Mouse (Mus musculus) midbrain, embryonic 14.5 days (tissue): ENCODE data around the gene Dclk1. TPM values are rescaled to one million over a fixed set of nuclear protein-coding genes. Genes with fewer than 3 reads are reported as not detected.

Source experiments
- ATAC-seq: fragments of 200-750 bp; cut with Nextera tagmentation; 2 replicates; pipeline ENCODE4 v1.8.0; 2017; ENCODE audit warnings: moderate number of reproducible peaks, moderate library complexity; ENCODE audit not compliant: low FRiP score, low TSS enrichment
- DNase-seq: peaks from one replicate; pipeline ENCODE4 v3.0.0-alpha.2; 2015
- H3K27ac ChIP-seq: fragments of 300-500 bp; sonication (generic); replicated peaks from 2 replicates; pipeline ENCODE4 v1.5.1; 2014; ENCODE audit warnings: mild to moderate bottlenecking, low read depth, low read length, moderate library complexity
- H3K27me3 ChIP-seq: fragments of 300-500 bp; sonication (generic); 2 replicates; pipeline ENCODE4 v1.6.1; 2014; ENCODE audit warnings: low read length, control low read depth, mixed read lengths; ENCODE audit not compliant: control insufficient read depth, insufficient read depth
- H3K36me3 ChIP-seq: fragments of 300-500 bp; sonication (generic); 2 replicates; pipeline ENCODE4 v1.6.1; 2014; ENCODE audit warnings: low read length, control low read depth; ENCODE audit not compliant: control insufficient read depth, insufficient read depth
- H3K4me1 ChIP-seq: fragments of 300-500 bp; sonication (generic); 2 replicates; pipeline ENCODE4 v1.6.1; 2014; ENCODE audit warnings: mild to moderate bottlenecking, antibody characterized with exemption, low read length, control low read depth; ENCODE audit not compliant: control insufficient read depth, insufficient read depth
- H3K4me2 ChIP-seq: fragments of 300-500 bp; sonication (generic); 2 replicates; pipeline ENCODE4 v1.6.1; 2014; ENCODE audit warnings: mild to moderate bottlenecking, low read length, moderate library complexity
- H3K4me3 ChIP-seq: fragments of 300-500 bp; sonication (generic); replicated peaks from 2 replicates; pipeline ENCODE4 v1.5.1; 2014; ENCODE audit warnings: low read depth, low read length
- H3K9ac ChIP-seq: fragments of 300-500 bp; sonication (generic); replicated peaks from 2 replicates; pipeline ENCODE4 v1.6.1; 2014; ENCODE audit warnings: mild to moderate bottlenecking, low read length, moderate library complexity
- H3K9me3 ChIP-seq: fragments of 300-500 bp; sonication (generic); 2 replicates; pipeline ENCODE4 v1.6.1; 2016; ENCODE audit warnings: low read length, control low read depth, mixed read lengths; ENCODE audit not compliant: control insufficient read depth
- WGBS: fragments of 180-500 bp; shearing (Covaris S2); extraction: QIAGEN DNeasy Blood & Tissue Kit; methylation state at CpG from one replicate; pipeline ENCODE4 v1.1.7; 2014; 5-methylcytosine and 5-hydroxymethylcytosine counted together
- polyA plus RNA-seq: library from polyadenylated mRNA; unstranded; fragments of >200 nt; fragmentation: Nextera tagmentation; extraction: Ambion mirVana; gene quantifications from 2 replicates; pipeline ENCODE4 v1.2.1, GENCODE M21; 2014

Dclk1 gene
- polyA plus RNA-seq, 1 experiment from 2014 or later, result 323 TPM

- Histone ChIP-seq H3K4me3 (no peak overlapping the region), H3K27me3 (no peaks in the 10 kb centered on the region), H3K9me3 (no peaks in the 10 kb centered on the region), H3K4me2 (no peak overlapping the region), H3K4me1 (no peaks in the 10 kb centered on the region), H3K27ac (no peak overlapping the region), H3K36me3 (no peaks in the 10 kb centered on the region), H3K9ac (no peak overlapping the region)
- no peak for ATAC-seq
- WGBS, result 97% methylated on average over 2 of the region's 2 CpGs
- DNase-seq, result no peak
These were observed 187.9 kb downstream of the Dclk1 start for GRCm38 (mm10) chr3:55430022-55430549.

- H3K4me2 ChIP-seq, result no peak overlapping the region
- no peak for DNase-seq
- H3K4me1 ChIP-seq, result no peaks in the 10 kb centered on the region
- 91% methylated on average over 3 of the region's 3 CpGs for WGBS
- H3K4me3 ChIP-seq, result no peak overlapping the region
- H3K9ac ChIP-seq, result no peak overlapping the region
- H3K27me3 ChIP-seq, result no peaks in the 10 kb centered on the region
- no peaks in the 10 kb centered on the region for H3K36me3 ChIP-seq
- no peak overlapping the region for H3K27ac ChIP-seq
- ATAC-seq, result no peak
- no peaks in the 10 kb centered on the region for H3K9me3 ChIP-seq
These were observed 189.1 kb downstream of the Dclk1 start for GRCm38 (mm10) chr3:55431223-55431622.

GRCm38 (mm10) chr3:55434276-55434675 is 192.1 kb downstream of the Dclk1 start:
- no peak overlapping the region for H3K9ac ChIP-seq
- no peaks in the 10 kb centered on the region for H3K27me3 ChIP-seq
- no peaks in the 10 kb centered on the region for H3K36me3 ChIP-seq
- H3K27ac ChIP-seq, result no peak overlapping the region; the same call in 1 of the 2 replicates
- no peaks in the 10 kb centered on the region for H3K9me3 ChIP-seq
- DNase-seq, result peak; percentile 37
- H3K4me3 ChIP-seq, result no peak overlapping the region
- no peaks in the 10 kb centered on the region for H3K4me1 ChIP-seq
- WGBS, result 68% methylated on average over 1 of the region's 1 CpGs
- H3K4me2 ChIP-seq, result no peak overlapping the region
- ATAC-seq, result no peak

- 85% methylated on average over 7 of the region's 7 CpGs for WGBS
- Histone ChIP-seq H3K27me3 (no peaks in the 10 kb centered on the region), H3K4me2 (no peak overlapping the region), H3K4me1 (peaks cover 4% of the 10 kb centered on the region; the same call in 1 of the 2 replicates), H3K4me3 (no peak overlapping the region), H3K36me3 (peaks cover 4% of the 10 kb centered on the region; the same call in 1 of the 2 replicates), H3K9me3 (no peaks in the 10 kb centered on the region), H3K27ac (no peak overlapping the region), H3K9ac (no peak overlapping the region)
- DNase-seq, result no peak
- no peak for ATAC-seq
These were observed 196.8 kb downstream of the Dclk1 start for GRCm38 (mm10) chr3:55438824-55439446.

DNA sequence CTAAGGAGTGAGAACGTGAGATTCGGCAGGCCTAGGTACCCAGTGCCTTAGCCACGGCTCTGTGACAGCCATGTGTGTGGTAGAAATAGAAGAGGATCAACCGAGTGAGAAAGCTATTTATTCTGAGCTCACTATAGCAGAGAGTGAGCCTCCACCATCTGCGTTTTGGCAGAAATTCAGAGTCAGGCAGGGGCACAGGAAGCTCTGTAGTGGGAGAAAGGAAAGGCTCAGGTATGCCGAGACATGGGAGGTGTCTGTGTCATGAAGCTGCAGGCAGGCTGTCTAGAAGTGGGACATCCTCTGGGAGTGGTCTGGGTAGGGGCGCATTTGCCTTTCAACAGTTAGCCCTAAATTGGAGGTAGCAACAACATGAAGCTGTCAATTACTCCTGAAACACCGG is 198.2 kb downstream of the Dclk1 start:
- no peak overlapping the region for H3K4me3 ChIP-seq
- H3K9ac ChIP-seq, result no peak overlapping the region
- H3K4me1 ChIP-seq, result peaks cover 4% of the 10 kb centered on the region; the same call in 1 of the 2 replicates
- DNase-seq (no peak), ATAC-seq (no peak)
- H3K27me3 ChIP-seq, result no peaks in the 10 kb centered on the region
- 67% methylated on average over 8 of the region's 8 CpGs for WGBS
- no peaks in the 10 kb centered on the region for H3K9me3 ChIP-seq
- no peak overlapping the region for H3K4me2 ChIP-seq
- peaks cover 7% of the 10 kb centered on the region; the same call in 1 of the 2 replicates for H3K36me3 ChIP-seq
- H3K27ac ChIP-seq, result peak overlapping the region; percentile 55; the same call in 1 of the 2 replicates

DNA sequence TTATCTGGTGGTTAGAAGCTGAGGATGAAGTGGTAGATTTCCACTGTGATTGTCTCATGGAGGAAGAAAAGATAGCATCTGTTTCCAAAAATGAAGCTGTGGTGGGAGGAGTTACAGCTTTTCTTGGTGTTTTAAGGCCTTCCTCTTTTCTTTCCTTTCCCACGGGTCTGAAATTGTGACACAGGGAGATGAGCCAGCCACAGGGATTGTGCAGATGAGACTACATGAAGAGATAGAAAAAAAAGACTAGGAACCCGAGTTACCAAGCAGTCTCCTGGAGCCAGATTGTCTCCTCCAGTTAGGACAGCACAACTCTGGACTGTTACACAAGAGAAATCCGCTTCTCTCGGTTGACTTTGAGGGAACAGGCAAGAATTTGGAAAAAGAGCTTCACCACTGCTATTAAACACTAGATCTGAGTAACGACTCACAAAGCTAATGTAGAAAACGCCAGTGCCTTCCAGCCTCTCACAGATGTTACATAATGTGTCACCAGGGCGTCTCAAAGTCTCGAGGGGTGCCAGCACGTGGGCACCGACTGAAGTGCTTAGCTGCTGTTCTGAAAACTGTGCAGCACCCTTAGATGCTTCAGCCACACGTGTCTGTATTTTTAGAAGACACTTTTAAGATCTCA is 200.0 kb downstream of the Dclk1 start:
- Histone ChIP-seq H3K9me3 (no peaks in the 10 kb centered on the region), H3K27ac (no peak overlapping the region), H3K9ac (no peak overlapping the region), H3K4me1 (peaks cover 4% of the 10 kb centered on the region; the same call in 1 of the 2 replicates), H3K27me3 (no peaks in the 10 kb centered on the region), H3K4me3 (no peak overlapping the region), H3K36me3 (peaks cover 7% of the 10 kb centered on the region; the same call in 1 of the 2 replicates), H3K4me2 (no peak overlapping the region)
- 88% methylated on average over 11 of the region's 11 CpGs for WGBS
- ATAC-seq (no peak), DNase-seq (no peak)

GRCm38 (mm10) chr3:55443271-55443670 is 201.1 kb downstream of the Dclk1 start:
- no peaks in the 10 kb centered on the region for H3K9me3 ChIP-seq
- ATAC-seq (no peak), DNase-seq (no peak)
- no peak overlapping the region for H3K4me3 ChIP-seq
- H3K4me2 ChIP-seq, result no peak overlapping the region
- no peak overlapping the region for H3K27ac ChIP-seq
- H3K4me1 ChIP-seq, result peaks cover 4% of the 10 kb centered on the region; the same call in 1 of the 2 replicates
- H3K36me3 ChIP-seq, result peaks cover 7% of the 10 kb centered on the region; the same call in 1 of the 2 replicates
- no peak overlapping the region for H3K9ac ChIP-seq
- H3K27me3 ChIP-seq, result no peaks in the 10 kb centered on the region
- WGBS, result 90% methylated on average over 8 of the region's 8 CpGs

DNA sequence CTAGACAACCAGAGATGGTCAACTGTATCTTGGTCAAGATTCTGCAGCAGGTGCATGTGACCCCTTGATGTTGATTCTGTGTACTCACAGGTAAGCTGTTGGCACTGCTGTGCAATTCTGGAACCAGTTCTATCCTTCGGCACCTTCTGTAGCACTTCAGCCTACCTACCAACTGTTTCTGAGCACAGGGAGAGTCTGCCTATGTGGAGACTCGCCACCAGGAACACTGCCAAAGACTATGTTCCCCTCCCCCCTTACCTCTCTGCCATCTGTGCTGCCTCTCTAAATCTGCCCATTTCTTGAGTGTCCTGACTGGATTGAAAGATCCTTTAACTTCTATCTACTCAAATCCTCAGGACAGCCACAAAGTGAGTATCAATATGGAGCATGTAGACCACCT is 201.6 kb downstream of the Dclk1 start:
- no peaks in the 10 kb centered on the region for H3K27me3 ChIP-seq
- ATAC-seq (no peak), DNase-seq (no peak)
- H3K36me3 ChIP-seq, result peaks cover 7% of the 10 kb centered on the region; the same call in 1 of the 2 replicates
- H3K9me3 ChIP-seq, result no peaks in the 10 kb centered on the region
- no peak overlapping the region for H3K4me2 ChIP-seq
- H3K4me1 ChIP-seq, result peaks cover 4% of the 10 kb centered on the region; the same call in 1 of the 2 replicates
- no peak overlapping the region for H3K27ac ChIP-seq
- no peak overlapping the region for H3K4me3 ChIP-seq
- WGBS, result 91% methylated on average over 2 of the region's 2 CpGs
- no peak overlapping the region for H3K9ac ChIP-seq
